Mouse (Mus musculus) myocyte (in vitro differentiated cells): ENCODE measurements around the gene Taf1c.

ENCODE experiments used
- CEBPB ChIP-seq: IDR thresholded peaks from 2 replicates; pipeline ENCODE4 v1.6.1; 2011; ENCODE audit warnings: mild to moderate bottlenecking, moderate library complexity; ENCODE audit not compliant: poor library complexity, insufficient read depth, severe bottlenecking
- MYOD1 ChIP-seq, 3 experiments: IDR thresholded peaks; one replicate each; pipeline ENCODE4 v1.6.1; 2011; ENCODE audit warnings: control low read depth in 2 of 3, low read depth in 2 of 3, mild to moderate bottlenecking in 2 of 3, moderate library complexity in 1 of 3; ENCODE audit not compliant: insufficient read length in 2 of 3, control insufficient read depth in 1 of 3
- POLR2A ChIP-seq: IDR thresholded peaks from one replicate; pipeline ENCODE4 v1.6.1; 2011; ENCODE audit warnings: low read depth, mild to moderate bottlenecking, control low read depth, moderate library complexity; ENCODE audit not compliant: insufficient read length
- TCF12 ChIP-seq: IDR thresholded peaks from one replicate; pipeline ENCODE4 v1.6.1; 2011; ENCODE audit warnings: mild to moderate bottlenecking, control low read depth; ENCODE audit not compliant: poor library complexity, insufficient read depth, severe bottlenecking
- USF1 ChIP-seq: IDR thresholded peaks from one replicate; pipeline ENCODE4 v1.6.1; 2011; ENCODE audit warnings: low read depth, mild to moderate bottlenecking, control low read depth, moderate library complexity

DNA sequence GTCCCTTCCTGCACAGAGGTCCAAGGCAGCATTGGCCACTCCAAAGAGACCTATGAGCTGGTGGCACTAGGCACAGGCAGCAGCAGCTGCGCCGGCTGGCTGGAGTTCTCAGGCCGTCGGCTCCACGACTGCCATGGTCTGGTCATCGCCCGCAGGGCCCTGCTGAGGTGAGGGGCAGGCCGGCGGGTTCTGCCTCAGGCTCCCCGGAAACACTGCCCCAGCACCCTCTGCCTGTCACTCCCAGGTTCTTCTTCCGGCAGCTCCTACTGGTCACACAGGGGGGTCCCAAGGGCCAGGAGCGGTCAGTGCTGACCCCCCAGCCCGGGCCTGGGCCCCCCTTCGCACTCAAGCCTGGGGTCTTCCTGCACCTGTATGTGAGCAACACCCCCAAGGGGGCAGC, 10.1 kb upstream of the Taf1c start:
- TF ChIP-seq POLR2A = no peak
- no peak for TF ChIP-seq MYOD1 (IDR thresholded peaks at IDR 0.05; ENCODE audit: control insufficient read depth in 1 of 3, insufficient read length in 2 of 3, low read depth in 2 of 3)
- TF ChIP-seq USF1 = no peak
- TF ChIP-seq TCF12 = no peak
- no peak for TF ChIP-seq CEBPB
